Mouse (Mus musculus): ENCODE measurements around the gene Tanc2.

DNA sequence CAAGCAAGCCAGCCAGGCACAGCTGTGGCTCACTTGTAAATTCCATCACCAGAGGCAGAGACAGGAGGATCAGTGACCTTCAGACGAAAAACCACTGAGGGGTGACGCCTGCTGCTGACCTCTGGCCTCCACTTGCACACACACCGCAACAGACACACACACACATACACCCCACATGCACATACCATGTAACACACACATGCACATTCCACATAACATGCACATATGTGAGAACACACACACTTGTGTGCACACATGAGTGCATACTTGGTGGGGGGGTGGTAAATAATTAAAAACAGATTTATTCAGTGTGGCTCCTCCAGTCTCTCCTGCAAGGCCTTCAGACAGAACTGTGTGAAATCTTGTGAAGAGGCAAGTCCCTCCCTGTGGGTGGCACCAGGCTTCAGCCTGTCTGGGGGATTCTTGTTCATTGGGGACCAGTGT, 361.8 kb downstream of the Tanc2 start:
- TF ChIP-seq CTCF (IDR thresholded peaks at IDR 0.05; ENCODE audit: insufficient read depth, low read depth, low read length) (no peak), POLR2A (IDR thresholded peaks at IDR 0.05; ENCODE audit: insufficient read depth, low read depth, low read length) (no peak)

Data from olfactory bulb, adult 2 months (tissue).